Mouse (Mus musculus): ENCODE data around the gene Nos3. TPM values are rescaled to one million over a fixed set of nuclear protein-coding genes. Genes with fewer than 3 reads are reported as not detected.

The Nos3 gene
- polyA plus RNA-seq, 1 experiment from 2014 or later, result 6.7 TPM

GRCm38 (mm10) chr5:24357461-24357860, 7.1 kb upstream of the Nos3 start:
- Histone ChIP-seq H3K9ac (ENCODE audit: low read length) (no peak overlapping the region), H3K9me3 (ENCODE audit: control insufficient read depth, low read length) (no peaks in the 10 kb centered on the region), H3K27ac (ENCODE audit: low read depth, low read length) (no peak overlapping the region), H3K4me1 (ENCODE audit: control insufficient read depth, insufficient read depth, low read length) (peaks cover 12% of the 10 kb centered on the region), H3K27me3 (ENCODE audit: control insufficient read depth, insufficient read depth, low read length) (peaks cover 2% of the 10 kb centered on the region; the same call in 1 of the 2 replicates), H3K4me2 (ENCODE audit: low read depth) (no peak overlapping the region), H3K36me3 (ENCODE audit: control insufficient read depth, insufficient read depth, low read length) (no peaks in the 10 kb centered on the region), H3K4me3 (ENCODE audit: low read depth, low read length) (no peak overlapping the region)
- ATAC-seq (ENCODE audit: insufficient read depth, low FRiP score, low TSS enrichment) (no peak), DNase-seq (ENCODE audit: low spot score) (peak; percentile 82)
- 15% methylated on average over 7 of the region's 7 CpGs for WGBS

DNA sequence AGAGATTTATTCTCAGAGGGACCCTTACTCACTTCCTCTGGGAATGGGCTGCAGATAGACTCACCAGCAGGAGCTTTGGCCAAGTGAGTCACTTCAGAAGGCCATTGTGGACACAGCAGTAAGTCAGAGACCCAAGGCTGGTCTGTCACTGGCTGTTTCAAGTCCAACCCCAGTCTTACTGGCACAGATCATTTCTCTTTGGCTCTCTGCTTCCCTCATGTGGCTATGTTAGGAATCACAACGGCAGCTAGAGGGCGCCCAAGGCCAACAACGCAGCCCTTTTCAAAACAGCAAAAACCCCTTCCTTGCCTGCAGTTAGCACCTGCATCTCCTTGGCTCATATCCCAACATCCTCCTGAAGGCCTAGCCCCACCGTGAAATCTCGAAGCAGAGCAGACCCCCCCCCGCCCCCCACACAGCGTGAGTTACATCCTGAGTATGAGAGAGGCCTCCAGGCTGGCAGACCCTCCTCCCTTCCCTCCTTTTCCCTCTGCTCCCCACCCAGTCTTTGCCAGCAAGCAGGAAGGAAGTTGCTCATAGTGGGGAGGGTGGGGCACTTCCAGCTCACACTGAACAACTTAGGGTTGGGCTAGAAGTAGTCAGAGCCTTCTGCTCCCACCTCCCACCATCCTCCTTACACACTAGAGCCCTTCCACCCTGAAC, 3.7 kb upstream of the Nos3 start:
- peak; percentile 65; the same call in 1 of the 2 replicates for ATAC-seq (ENCODE audit: insufficient read depth, low FRiP score, low TSS enrichment)

DNA sequence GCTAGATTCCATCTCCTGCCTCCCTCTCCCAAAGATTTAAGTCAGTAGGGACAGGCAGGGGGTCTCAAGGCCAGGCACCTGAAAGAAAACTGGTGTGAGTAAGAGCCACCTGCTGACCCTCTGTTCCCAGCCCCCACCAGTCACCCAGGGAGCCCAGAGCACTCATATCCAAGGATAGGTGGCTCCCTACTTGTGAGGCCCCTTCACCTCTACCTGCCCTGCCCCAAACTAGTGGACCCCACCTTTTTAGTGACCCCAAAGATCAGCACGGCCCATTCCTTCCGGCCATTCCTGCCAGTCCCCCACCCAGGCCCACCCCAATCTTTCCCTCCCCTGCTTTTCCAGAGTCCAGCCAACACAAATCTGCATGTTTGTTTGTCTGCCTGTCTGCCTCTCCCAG, 1.1 kb upstream of the Nos3 start:
- H3K9me3 ChIP-seq (ENCODE audit: control insufficient read depth, low read length), result no peaks in the 10 kb centered on the region
- H3K9ac ChIP-seq (ENCODE audit: low read length), result no peak overlapping the region
- no peak for ATAC-seq (ENCODE audit: insufficient read depth, low FRiP score, low TSS enrichment)
- no peak overlapping the region for H3K4me2 ChIP-seq (ENCODE audit: low read depth)
- no peak overlapping the region for H3K27ac ChIP-seq (ENCODE audit: low read depth, low read length)
- H3K4me3 ChIP-seq (ENCODE audit: low read depth, low read length), result no peak overlapping the region
- 80% methylated on average over 2 of the region's 2 CpGs for WGBS
- no peak for DNase-seq (ENCODE audit: low spot score)
- H3K36me3 ChIP-seq (ENCODE audit: control insufficient read depth, insufficient read depth, low read length), result no peaks in the 10 kb centered on the region
- H3K4me1 ChIP-seq (ENCODE audit: control insufficient read depth, insufficient read depth, low read length), result no peaks in the 10 kb centered on the region
- no peaks in the 10 kb centered on the region for H3K27me3 ChIP-seq (ENCODE audit: control insufficient read depth, insufficient read depth, low read length)

More for the DNA sequence above, 3.7 kb upstream of the Nos3 start:
- Histone ChIP-seq H3K27me3 (ENCODE audit: control insufficient read depth, insufficient read depth, low read length) (no peaks in the 10 kb centered on the region), H3K4me2 (ENCODE audit: low read depth) (no peak overlapping the region), H3K36me3 (ENCODE audit: control insufficient read depth, insufficient read depth, low read length) (no peaks in the 10 kb centered on the region), H3K27ac (ENCODE audit: low read depth, low read length) (no peak overlapping the region), H3K9ac (ENCODE audit: low read length) (no peak overlapping the region), H3K4me1 (ENCODE audit: control insufficient read depth, insufficient read depth, low read length) (no peaks in the 10 kb centered on the region), H3K9me3 (ENCODE audit: control insufficient read depth, low read length) (no peaks in the 10 kb centered on the region), H3K4me3 (ENCODE audit: low read depth, low read length) (no peak overlapping the region)
- 0% methylated on average over 7 of the region's 7 CpGs for WGBS
- DNase-seq (ENCODE audit: low spot score), result peak; percentile 85

DNA sequence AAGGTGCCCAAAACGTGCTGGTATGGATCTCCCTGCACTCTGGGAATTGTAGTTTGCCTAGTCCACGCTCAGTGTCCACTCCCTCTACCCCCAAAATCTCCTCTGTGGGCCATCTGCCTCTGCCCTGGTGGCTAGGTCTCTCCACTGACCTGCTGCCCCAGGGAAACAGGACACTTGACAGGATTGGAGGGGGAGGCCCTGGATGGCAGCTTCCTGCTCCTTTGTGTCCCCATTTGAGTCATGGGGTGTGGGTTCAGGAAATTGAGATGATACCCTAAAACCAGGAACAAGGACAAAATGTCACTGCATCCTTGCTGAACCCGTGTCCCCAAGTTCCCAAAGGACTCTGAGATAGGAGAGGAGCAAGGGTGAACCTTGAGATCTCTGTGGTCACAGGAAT, 549 bp upstream of the Nos3 start:
- DNase-seq (ENCODE audit: low spot score) (no peak), ATAC-seq (ENCODE audit: insufficient read depth, low FRiP score, low TSS enrichment) (no peak)
- no peaks in the 10 kb centered on the region for H3K36me3 ChIP-seq (ENCODE audit: control insufficient read depth, insufficient read depth, low read length)
- no peaks in the 10 kb centered on the region for H3K9me3 ChIP-seq (ENCODE audit: control insufficient read depth, low read length)
- no peak overlapping the region for H3K9ac ChIP-seq (ENCODE audit: low read length)
- H3K27me3 ChIP-seq (ENCODE audit: control insufficient read depth, insufficient read depth, low read length), result no peaks in the 10 kb centered on the region
- 66% methylated on average over 3 of the region's 3 CpGs for WGBS
- no peak overlapping the region for H3K27ac ChIP-seq (ENCODE audit: low read depth, low read length)
- H3K4me3 ChIP-seq (ENCODE audit: low read depth, low read length), result no peak overlapping the region
- no peaks in the 10 kb centered on the region for H3K4me1 ChIP-seq (ENCODE audit: control insufficient read depth, insufficient read depth, low read length)
- no peak overlapping the region for H3K4me2 ChIP-seq (ENCODE audit: low read depth)

DNA sequence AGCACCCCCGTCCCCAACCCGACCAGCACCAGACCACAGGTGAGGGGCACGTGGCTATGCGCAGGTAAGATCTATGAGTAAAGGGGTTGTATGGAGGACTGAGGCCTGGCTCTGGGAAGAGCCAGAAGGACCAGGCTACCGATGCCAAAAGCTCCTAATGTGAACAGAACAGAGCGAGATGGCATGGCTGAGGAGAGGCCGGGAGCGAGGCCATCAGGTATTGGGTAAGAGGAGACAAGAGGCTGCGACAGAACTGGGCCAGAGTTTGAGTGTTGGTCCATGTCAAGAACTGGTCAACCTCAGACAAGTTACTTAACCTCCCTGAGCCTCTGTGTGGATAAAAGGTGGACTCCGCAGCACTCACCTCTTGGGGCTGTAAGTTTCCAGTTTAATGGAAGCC, 353 bp downstream of the Nos3 start:
- Histone ChIP-seq H3K27me3 (ENCODE audit: control insufficient read depth, insufficient read depth, low read length) (no peaks in the 10 kb centered on the region), H3K4me2 (ENCODE audit: low read depth) (no peak overlapping the region), H3K4me3 (ENCODE audit: low read depth, low read length) (no peak overlapping the region), H3K36me3 (ENCODE audit: control insufficient read depth, insufficient read depth, low read length) (no peaks in the 10 kb centered on the region), H3K4me1 (ENCODE audit: control insufficient read depth, insufficient read depth, low read length) (no peaks in the 10 kb centered on the region), H3K27ac (ENCODE audit: low read depth, low read length) (no peak overlapping the region), H3K9ac (ENCODE audit: low read length) (no peak overlapping the region; the same call in 1 of the 2 replicates), H3K9me3 (ENCODE audit: control insufficient read depth, low read length) (no peaks in the 10 kb centered on the region)
- no peak for ATAC-seq (ENCODE audit: insufficient read depth, low FRiP score, low TSS enrichment)
- 90% methylated on average over 10 of the region's 10 CpGs for WGBS
- DNase-seq (ENCODE audit: low spot score), result no peak

- Histone ChIP-seq H3K4me3 (ENCODE audit: low read depth, low read length) (no peak overlapping the region), H3K4me2 (ENCODE audit: low read depth) (no peak overlapping the region)
- 48% methylated on average over 5 of the region's 5 CpGs for WGBS
Observed at GRCm38 (mm10) chr5:24365528-24365927, 918 bp downstream of the Nos3 start.

DNA sequence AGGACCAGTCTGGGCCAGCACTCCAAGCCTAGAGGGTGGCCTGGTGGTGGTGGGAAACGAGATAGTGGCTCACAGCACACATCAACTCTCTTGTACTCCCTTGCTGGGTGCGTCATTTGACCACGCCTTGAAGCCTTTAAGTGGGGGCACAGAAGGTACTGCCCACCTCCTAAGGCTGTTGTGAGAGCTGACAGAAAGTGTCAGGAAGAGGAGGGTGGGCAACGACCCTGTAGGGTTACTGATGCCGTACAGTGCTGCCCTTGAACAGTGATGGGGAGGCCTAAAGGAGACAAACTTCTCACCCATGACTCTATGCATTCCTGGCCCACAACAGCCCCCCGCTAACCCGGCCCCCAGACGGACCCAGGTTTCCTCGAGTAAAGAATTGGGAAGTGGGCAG, 1.8 kb downstream of the Nos3 start:
- Histone ChIP-seq H3K4me1 (ENCODE audit: control insufficient read depth, insufficient read depth, low read length) (no peaks in the 10 kb centered on the region), H3K4me3 (ENCODE audit: low read depth, low read length) (no peak overlapping the region), H3K9ac (ENCODE audit: low read length) (no peak overlapping the region), H3K27ac (ENCODE audit: low read depth, low read length) (no peak overlapping the region), H3K36me3 (ENCODE audit: control insufficient read depth, insufficient read depth, low read length) (no peaks in the 10 kb centered on the region), H3K27me3 (ENCODE audit: control insufficient read depth, insufficient read depth, low read length) (no peaks in the 10 kb centered on the region), H3K4me2 (ENCODE audit: low read depth) (no peak overlapping the region), H3K9me3 (ENCODE audit: control insufficient read depth, low read length) (no peaks in the 10 kb centered on the region)
- ATAC-seq (ENCODE audit: insufficient read depth, low FRiP score, low TSS enrichment), result no peak
- DNase-seq (ENCODE audit: low spot score), result no peak
- WGBS, result 83% methylated on average over 9 of the region's 9 CpGs

More at GRCm38 (mm10) chr5:24365528-24365927, 918 bp downstream of the Nos3 start:
- no peaks in the 10 kb centered on the region for H3K4me1 ChIP-seq (ENCODE audit: control insufficient read depth, insufficient read depth, low read length)
- no peaks in the 10 kb centered on the region for H3K9me3 ChIP-seq (ENCODE audit: control insufficient read depth, low read length)
- H3K27me3 ChIP-seq (ENCODE audit: control insufficient read depth, insufficient read depth, low read length), result no peaks in the 10 kb centered on the region
- DNase-seq (ENCODE audit: low spot score) (no peak), ATAC-seq (ENCODE audit: insufficient read depth, low FRiP score, low TSS enrichment) (no peak)
- H3K9ac ChIP-seq (ENCODE audit: low read length), result no peak overlapping the region
- H3K36me3 ChIP-seq (ENCODE audit: control insufficient read depth, insufficient read depth, low read length), result no peaks in the 10 kb centered on the region
- no peak overlapping the region for H3K27ac ChIP-seq (ENCODE audit: low read depth, low read length)

- Histone ChIP-seq H3K9me3 (ENCODE audit: control insufficient read depth, low read length) (no peaks in the 10 kb centered on the region), H3K4me1 (ENCODE audit: control insufficient read depth, insufficient read depth, low read length) (no peaks in the 10 kb centered on the region), H3K4me2 (ENCODE audit: low read depth) (no peak overlapping the region), H3K27me3 (ENCODE audit: control insufficient read depth, insufficient read depth, low read length) (no peaks in the 10 kb centered on the region), H3K36me3 (ENCODE audit: control insufficient read depth, insufficient read depth, low read length) (no peaks in the 10 kb centered on the region), H3K27ac (ENCODE audit: low read depth, low read length) (no peak overlapping the region), H3K9ac (ENCODE audit: low read length) (no peak overlapping the region), H3K4me3 (ENCODE audit: low read depth, low read length) (no peak overlapping the region)
- ATAC-seq (ENCODE audit: insufficient read depth, low FRiP score, low TSS enrichment) (no peak), DNase-seq (ENCODE audit: low spot score) (no peak)
- WGBS, result 82% methylated on average over 9 of the region's 9 CpGs
Observed at GRCm38 (mm10) chr5:24369767-24370166, 5.2 kb downstream of the Nos3 start.

DNA sequence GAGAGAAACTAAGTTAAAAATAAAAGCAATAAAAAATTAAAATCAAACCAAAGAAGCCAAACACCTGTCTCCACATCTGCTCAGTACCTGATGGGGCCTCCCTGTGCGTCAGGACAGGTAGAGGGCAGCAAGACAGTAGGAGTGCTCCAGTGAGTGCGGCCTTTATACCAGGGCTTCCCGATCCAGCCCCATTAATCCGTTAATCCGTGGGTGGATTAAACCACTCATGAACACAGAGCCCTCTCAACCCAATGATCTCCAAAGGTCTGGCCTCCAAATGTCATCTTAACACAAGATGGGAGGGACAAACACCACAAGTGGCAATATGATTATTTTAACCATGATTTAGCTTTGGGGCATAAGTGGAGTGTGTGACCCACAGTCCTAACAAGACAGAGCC, 9.2 kb downstream of the Nos3 start:
- H3K4me1 ChIP-seq (ENCODE audit: control insufficient read depth, insufficient read depth, low read length), result no peaks in the 10 kb centered on the region
- no peaks in the 10 kb centered on the region for H3K36me3 ChIP-seq (ENCODE audit: control insufficient read depth, insufficient read depth, low read length)
- H3K4me3 ChIP-seq (ENCODE audit: low read depth, low read length), result no peak overlapping the region
- no peak overlapping the region for H3K9ac ChIP-seq (ENCODE audit: low read length)
- ATAC-seq (ENCODE audit: insufficient read depth, low FRiP score, low TSS enrichment) (no peak), DNase-seq (ENCODE audit: low spot score) (no peak)
- 79% methylated on average over 5 of the region's 5 CpGs for WGBS
- H3K9me3 ChIP-seq (ENCODE audit: control insufficient read depth, low read length), result no peaks in the 10 kb centered on the region
- H3K4me2 ChIP-seq (ENCODE audit: low read depth), result no peak overlapping the region
- H3K27me3 ChIP-seq (ENCODE audit: control insufficient read depth, insufficient read depth, low read length), result no peaks in the 10 kb centered on the region
- no peak overlapping the region for H3K27ac ChIP-seq (ENCODE audit: low read depth, low read length)

All from neural tube, embryonic 11.5 days (tissue).